Mouse (Mus musculus): Measurements from ENCODE around the gene Tcf3. TPM values are rescaled to one million over a fixed set of nuclear protein-coding genes. Genes with fewer than 3 reads are reported as not detected.
A peak's percentile ranks its signal among the peaks of the same experiment; 100 is the strongest.

Gene Tcf3
- total RNA-seq, 2 experiments from 2014 or later = 15.6 to 17.3 TPM

DNA sequence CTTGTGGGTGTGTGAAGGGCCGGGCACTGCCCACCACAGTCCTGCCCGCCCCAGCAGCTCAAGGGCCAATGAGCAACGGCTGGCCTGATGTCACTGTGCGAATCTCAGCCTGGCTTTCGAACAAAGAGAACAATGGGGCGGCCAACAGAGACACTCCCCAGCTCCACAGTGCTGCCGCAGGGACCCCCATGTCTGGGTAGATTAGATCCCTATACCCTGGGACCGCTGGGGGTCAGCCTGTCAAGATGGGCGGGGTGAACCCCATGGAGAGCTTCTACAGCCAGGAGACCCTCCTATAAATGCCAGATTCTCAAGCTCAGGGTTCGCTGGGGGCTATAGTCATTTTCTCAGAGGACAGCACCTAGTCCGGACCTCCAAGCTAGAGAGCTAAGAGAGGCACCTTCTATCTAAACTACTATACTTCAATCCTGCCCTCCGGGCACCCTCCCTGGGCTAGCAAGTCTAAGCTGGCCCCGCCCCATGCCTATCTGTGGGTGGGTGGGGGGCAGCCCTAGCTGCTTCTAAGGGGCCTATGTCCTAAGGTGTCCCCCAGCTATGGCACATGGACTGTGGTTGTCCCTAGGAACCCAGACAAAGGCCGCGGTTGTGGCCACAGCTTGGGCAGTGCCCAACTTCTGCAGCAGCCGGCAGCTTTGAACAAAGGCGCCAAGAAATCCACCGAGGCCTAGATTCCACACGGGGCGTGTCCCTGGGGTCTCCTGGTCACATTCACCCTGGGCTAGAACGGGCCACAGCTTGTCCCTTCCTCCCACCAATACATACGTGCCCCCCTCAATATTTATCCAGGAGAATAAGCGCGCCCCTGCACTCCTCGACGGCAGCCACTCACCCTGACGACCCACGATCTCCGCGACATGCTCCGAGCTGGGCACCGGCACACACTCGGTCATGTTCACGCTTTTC, 47.4 kb downstream of the Tcf3 start:
- DNase-seq = no peak

DNA sequence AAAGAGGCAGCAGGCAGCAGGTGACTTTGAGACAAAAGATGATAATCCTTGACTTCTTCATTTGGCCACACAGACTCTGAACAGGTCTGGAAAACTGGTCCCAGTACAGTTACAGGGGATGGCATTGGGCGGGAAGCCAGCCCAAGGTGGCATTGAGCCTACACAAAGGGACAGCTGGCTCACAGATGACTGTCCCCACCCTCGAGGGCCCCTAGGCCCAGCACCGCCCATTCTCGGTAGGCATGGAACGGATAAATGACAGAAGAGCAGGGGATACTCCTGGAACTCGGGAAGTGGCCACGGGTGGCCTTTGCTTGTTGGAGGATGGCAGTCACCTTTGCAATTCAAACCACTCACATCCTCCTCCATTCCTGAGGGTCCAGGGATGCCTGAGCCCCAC, 48.1 kb downstream of the Tcf3 start:
- DNase-seq = no peak

DNA sequence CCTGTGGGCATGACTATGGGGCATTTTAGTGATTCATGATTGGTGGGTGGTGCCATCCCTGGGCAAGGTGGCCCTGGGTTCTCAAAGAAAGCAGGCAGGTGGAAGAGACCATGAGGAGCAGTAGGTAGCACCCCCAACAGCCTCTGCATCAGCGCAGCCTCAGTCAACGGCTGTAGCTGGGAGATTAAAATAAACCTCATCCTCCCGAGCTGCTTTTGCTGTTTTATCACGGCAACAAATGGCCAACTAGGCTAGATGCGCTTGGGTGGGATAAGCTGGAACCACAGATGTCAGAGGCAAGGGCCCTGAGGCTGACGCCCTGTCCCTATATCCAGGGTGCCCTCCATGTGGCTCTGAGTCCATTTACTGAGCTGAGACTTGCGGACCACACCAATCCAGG, 48.7 kb downstream of the Tcf3 start:
- no peak for DNase-seq

DNA sequence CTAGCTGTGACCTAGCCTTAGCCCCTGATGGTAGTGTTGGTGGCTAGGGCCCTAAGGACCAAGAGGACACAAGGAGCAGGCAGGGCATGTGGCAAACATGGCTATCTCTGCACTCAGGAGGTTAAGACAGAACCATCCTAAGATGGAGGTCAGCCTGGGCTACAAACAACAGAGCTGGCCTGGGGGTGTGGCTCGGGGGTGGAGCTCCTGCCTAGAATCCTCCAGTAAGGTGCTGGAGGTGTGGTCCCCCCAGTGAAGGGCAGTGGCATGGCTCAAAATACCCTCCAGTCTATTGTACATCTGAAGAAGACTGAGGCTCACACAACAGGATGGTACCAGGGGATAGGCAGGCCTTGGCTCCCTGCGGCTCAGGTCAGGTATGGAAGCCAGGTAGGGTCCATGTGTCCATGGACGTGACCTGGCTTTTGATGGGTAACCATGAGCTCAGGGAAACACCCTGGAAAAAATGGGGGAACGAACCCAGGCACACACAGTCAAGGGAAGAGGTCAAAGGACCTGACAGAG, 49.3 kb downstream of the Tcf3 start:
- DNase-seq = no peak

DNA sequence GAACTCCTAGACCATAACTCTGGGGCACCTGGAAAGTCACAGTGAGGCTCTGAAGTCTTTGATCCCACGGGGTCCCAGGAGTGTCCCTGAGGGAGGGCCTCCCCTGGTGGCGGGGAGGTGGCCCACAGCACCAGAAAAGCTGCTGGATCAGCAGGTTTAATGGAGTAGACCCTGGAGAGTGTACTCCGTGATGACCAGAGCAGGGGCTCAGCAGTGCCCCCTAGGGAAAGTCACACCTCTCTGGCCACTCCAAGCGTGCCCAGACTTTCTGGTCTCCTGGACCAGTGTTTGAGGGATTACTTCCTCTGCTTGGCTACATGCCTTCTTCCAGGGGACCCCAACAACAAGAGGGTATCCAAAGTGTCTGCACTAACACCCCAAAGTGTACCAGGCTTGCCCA, 50.0 kb downstream of the Tcf3 start:
- DNase-seq = no peak

DNA sequence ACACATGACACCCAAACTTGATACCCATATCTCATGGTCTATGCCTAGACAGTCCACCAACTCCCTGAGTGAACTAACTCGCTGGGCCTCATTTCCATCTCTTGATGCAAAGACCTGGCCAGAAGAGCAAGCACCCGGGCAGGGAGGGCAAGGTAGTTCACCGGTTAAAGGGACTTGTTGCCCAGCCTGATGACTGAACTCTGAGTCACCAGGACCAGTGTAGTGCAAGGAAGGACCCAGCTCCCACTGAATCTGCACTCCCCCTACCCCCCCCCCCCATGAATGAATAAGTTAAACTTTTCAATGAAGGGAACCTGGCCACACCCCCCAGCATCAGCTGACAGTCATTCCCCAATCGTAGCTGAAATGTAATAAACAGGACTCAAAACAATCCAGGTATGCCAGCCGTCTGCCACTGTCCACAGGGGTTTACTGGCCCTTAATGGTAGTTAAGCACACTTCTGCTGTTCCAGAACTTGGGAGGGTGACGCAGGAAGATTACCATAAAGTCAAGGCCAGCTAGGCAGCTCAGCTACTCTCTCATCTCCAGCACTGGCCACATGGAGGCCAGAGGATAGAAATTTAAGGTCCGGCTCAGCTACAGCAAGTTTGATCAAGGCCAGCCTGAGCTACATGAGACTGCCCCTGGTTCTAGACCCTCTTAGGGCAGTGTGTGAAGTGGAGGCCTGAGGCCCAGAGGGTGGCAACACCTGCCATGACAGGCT, 50.6 kb downstream of the Tcf3 start:
- DNase-seq = no peak

DNA sequence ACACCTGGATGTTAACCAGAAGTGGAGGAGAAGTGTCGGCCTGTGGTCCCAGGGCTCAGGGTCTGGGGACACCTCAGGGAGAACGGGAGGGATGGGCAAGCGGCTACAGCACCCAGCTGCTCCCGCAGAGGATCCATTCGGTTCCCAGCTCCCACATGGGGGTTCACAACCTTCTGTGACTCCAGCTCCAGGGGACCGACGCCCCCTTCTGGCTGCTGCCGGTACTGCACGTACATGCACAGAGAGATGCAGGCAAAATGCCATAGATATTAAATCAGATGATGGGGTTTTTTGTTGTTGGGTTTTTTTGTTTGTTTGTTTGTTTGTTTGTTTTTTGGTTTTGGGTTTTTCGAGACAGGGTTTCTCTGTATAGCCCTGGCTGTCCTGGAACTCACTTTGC, 55.7 kb downstream of the Tcf3 start:
- no peak for DNase-seq

DNA sequence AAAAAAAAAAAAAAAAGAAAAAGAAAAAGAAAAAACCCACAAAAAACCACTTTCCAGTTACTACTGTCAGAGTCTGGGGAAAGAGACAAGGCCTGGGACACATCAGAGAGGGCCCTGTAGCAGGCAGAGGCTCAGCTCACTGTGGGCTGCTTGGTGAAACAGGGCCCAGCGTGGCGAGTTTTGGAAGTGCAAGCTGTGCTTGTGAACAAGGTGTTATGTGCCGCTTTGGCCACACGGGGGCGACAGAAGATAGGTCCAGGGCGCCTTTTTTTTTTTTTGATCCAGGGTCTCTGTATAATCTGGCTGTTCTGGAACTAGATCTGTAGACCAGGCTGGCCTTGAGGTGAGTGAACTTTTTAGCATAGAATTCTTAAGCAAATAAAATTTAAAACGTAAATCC, 57.3 kb downstream of the Tcf3 start:
- peak; percentile 85 to 96 for DNase-seq

DNA sequence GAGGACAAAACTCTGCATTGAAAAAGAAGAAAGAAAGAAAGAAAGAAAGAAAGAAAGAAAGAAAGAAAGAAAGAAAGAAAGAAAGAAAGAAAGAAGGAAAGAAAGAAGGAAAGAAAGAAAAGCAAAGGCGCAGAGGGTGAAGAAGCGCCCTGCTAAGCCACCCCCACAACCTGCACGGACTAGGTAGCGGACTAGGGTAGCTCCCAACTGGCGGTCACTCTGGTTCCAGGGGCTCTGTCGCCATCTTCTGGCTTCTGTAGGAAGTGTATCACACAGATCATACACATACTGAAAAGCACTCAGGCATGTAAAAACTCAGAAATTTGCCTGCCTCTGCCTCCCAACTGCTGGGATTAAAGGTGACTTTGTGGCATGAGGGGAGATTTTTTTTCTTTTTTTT, 59.4 kb downstream of the Tcf3 start:
- peak; percentile 73 to 86 for DNase-seq

DNA sequence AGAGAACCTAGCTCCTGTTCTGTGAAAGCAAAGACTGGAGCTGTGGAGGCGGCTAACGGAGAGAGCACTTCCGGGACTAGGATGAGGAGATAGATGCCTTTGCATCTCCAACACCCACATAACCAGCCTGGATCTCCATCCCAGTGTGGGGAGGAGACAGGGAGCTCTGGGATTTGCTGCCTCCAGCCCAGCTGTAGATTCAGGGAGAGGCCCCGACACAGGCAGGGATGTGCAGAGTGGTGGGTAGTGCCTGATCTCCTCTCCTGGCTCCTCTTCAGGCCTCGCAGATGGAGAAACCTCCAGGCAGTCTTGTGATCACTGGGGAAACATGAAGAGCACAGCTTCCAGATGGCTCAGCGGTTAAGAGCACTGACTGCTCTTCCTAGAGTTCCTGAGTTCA, 60.7 kb downstream of the Tcf3 start:
- no peak for DNase-seq

DNA sequence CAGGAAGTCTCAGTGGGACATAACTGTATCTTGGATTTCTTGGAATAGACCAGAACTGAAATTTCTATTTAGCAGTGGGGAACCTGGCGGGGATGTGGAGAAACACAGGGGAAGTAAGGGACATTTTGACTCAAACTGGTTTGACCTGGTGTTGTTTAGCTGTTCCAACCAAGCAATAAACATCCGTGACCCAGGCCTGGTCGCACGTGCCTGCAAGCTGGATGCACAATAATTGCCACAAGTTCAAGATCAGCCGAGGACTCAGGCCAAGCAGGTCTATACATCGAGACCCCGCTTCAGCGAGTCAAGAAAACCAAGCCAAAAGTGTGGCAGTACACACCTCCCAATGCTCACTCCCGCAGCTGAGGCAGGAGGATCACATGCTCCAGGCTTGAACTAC, 61.5 kb downstream of the Tcf3 start:
- DNase-seq = no peak

DNA sequence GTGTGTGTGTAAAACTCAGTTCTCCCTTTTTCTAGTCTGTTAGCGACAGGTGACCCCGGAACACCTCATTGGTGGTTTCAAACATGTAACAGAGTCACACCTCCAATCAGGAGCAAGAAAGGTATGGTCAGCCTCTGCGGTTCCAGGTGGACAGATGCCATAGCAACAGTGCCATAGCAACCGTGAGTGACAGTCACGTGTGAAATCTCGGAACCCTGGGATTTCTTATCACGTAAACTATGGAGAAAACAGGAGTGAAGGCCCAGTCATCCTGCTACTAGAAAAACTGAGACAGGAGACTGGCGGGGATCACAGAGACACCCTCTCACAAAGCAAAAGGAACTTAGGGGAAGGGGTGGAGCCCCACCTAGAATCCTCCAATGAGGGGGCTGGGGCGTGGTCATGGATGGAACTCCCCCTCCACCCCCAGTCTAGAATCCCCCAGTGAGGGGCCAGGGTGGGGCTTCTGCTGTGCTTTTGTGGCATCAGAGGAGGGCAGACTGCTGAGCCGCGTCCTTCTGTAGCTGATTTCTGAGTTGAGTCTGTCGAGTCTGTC, 62.0 kb downstream of the Tcf3 start:
- DNase-seq = no peak

DNA sequence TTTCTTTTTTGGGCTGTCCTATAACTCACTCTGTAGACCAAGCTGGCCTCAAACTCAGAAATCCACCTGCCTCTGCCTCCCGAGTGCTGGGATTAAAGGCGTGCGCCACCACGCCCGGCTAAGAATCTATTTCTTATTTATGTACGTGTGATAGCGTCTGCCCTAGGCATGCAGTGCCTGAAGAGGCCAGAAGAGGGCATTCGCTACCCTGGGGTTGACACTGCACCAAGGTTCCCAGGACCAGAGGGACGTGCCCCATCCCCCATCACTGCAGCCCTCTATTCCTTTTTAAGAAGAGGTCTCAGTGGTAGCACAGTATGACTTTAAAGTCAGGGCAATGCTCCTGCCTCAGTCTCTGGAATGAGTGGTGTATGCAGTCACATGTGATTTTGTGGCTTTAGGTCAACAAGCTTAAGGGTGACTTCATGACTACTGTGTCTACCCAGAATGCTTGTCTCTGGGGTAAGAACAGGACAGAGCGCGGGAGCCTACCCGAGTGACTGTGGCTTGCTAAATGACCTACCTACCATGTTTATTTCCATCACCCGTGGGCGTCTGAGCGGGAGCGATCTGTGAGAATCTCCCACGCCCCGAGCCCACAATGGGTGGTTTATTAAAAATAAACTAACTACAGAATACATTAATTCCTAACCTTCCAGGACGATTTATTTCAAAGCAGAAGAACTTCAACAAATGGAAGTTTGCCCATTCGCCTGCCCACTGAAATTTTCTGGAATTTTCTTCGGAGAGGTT, 63.3 kb downstream of the Tcf3 start:
- no peak for DNase-seq

DNA sequence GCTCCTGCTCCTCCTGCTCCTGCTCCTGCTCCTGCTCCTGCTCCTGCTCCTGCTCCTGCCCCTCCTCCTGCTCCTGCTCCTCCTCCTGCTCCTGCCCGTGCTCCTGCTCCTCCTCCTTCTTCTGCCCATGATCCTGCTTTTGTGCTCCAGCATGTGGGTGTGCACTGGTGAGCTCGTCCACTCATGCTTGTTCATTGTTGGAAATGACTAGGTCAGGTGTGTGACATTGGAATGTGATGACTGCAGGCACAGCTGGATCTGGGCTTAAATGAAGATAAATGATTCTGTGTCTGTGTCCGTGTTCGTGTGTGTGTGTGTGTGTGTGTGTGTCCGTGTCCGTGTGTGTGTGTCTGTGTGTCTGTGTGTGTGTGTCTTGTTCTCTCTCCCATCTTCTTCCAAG, 65.1 kb downstream of the Tcf3 start:
- no peak for DNase-seq

DNA sequence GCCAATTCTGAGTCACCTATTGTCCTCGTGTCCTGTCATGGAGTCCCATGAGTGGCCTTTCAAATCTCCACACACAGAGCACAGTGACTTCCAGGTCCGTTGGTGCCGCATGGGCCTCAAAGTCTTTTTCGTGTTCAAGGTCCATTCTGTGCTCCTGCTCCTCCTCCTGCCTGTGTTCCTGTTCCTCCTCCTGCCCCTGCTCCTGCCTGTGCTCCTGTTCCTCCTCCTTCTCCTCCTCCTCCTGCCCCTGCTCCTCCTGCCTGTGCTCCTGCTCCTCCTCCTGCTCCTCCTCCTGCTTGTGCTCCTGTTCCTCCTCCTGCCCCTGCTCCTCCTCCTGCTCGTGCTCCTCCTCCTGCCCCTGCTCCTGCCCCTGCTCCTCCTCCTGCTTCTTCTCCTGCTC, 65.5 kb downstream of the Tcf3 start:
- no peak for DNase-seq

DNA sequence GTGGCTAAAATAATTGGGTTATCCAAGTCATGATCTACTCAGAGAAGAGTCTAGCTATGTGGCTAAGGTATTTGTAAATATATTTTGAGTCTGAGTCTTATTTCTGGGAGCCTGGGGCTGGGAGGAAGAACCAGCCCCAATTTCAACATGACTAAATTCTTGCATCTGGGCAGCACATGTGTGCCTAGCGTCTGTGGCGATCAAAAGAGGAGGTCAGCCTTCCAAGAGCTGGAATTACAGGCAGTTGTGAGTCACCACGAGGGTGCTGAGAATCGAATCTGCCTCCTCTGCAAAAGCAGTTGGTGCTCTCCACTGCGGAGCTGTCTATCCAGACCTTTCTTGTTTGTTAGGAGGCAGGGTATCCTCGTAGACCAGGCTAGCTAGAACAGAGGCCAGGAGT, 67.7 kb downstream of the Tcf3 start:
- DNase-seq = no peak

DNA sequence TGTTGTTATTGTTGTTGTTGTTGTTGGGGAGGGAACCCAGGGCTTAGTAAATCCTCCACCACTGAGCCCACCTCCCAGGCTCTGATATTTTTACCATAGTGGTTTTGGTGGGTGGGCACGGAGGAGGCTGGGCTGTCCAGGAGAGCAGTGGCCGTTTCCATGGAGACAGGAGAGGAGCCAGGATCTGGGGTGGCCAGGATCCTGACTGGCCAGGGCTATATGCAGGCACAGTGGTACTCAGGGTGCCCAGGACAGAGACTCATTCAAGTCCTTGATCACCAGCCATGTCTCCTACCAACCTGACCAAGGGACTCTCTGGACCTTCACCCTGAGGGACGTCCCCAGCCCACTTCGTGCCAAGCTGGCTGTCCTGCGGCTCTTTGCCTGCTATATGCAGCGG, 69.7 kb downstream of the Tcf3 start:
- DNase-seq = no peak

Small RNA genes within 50 kb of the gene (microRNA-seq; reads per million reads assigned to microRNA genes)
- 0 reads per million in 2 experiments for gene Gm22721

Other genes starting within 250 kb of the Tcf3 start
- gene Mum1, start 207.2 kb downstream of the Tcf3 start, total RNA-seq (2021) = 10 to 100 TPM; 11.4 to 14.2 TPM
- 1,000 to 10,000 TPM; 1,019 to 1,055 TPM for gene Ndufs7, start 184.5 kb downstream of the Tcf3 start, total RNA-seq (2021)
- gene Gamt, start 172.6 kb downstream of the Tcf3 start, total RNA-seq (2021) = 10 to 100 TPM in 1 of 2 experiments, 1 to 10 TPM in 1; 8.9 to 14.8 TPM
- gene Dazap1, start 172.2 kb downstream of the Tcf3 start, total RNA-seq (2021) = 10 to 100 TPM; 46.9 to 58.8 TPM
- gene Rps15, start 141.2 kb downstream of the Tcf3 start, total RNA-seq (2021) = 100 to 1,000 TPM; 745 to 872 TPM
- 1 to 10 TPM; 2.6 to 2.8 TPM for gene Apc2, start 137.7 kb downstream of the Tcf3 start, total RNA-seq (2021)
- 10 to 100 TPM; 15.8 to 16.6 TPM for gene 2310011J03Rik, start 113.1 kb downstream of the Tcf3 start, total RNA-seq (2021)
- 1 to 10 TPM; 1.3 TPM for gene Pcsk4, start 104.1 kb downstream of the Tcf3 start, total RNA-seq (2021)
- 1 to 10 TPM; 4.8 to 5.3 TPM for gene Reep6, start 103.7 kb downstream of the Tcf3 start, total RNA-seq (2021)
- gene Adamtsl5, start 85.2 kb downstream of the Tcf3 start, total RNA-seq (2021) = 10 to 100 TPM; 75.6 to 80.1 TPM
- gene Plk5, start 77.2 kb downstream of the Tcf3 start, total RNA-seq (2021) = 1 to 10 TPM in 1 of 2 experiments, under 1 TPM in 1; 0.69 to 1.2 TPM
- 1 to 10 TPM; 6.4 to 7.8 TPM for gene Mex3d, start 46.0 kb downstream of the Tcf3 start, total RNA-seq (2021)
- 10 to 100 TPM; 93.3 to 97.7 TPM for gene Mbd3, start 34.1 kb downstream of the Tcf3 start, total RNA-seq (2021)
- 1,000 to 10,000 TPM; 1,809 to 1,881 TPM for gene Uqcr11, start 26.8 kb downstream of the Tcf3 start, total RNA-seq (2021)
- under 1 TPM in 1 of 2 experiments, not detected in 1; 0.05 TPM for gene Onecut3, start 61.2 kb upstream of the Tcf3 start, total RNA-seq (2021)
- gene Atp8b3, start 105.5 kb upstream of the Tcf3 start, total RNA-seq (2021) = not detected
- 10 to 100 TPM; 11.2 to 11.6 TPM for gene Rexo1, start 127.9 kb upstream of the Tcf3 start, total RNA-seq (2021)
- gene Klf16, start 143.7 kb upstream of the Tcf3 start, total RNA-seq (2021) = 1 to 10 TPM; 5.2 to 5.5 TPM
- gene Abhd17a, start 156.7 kb upstream of the Tcf3 start, total RNA-seq (2021) = 10 to 100 TPM; 40.6 to 44.8 TPM
- 10 to 100 TPM; 20.1 to 22.2 TPM for gene Scamp4, start 169.2 kb upstream of the Tcf3 start, total RNA-seq (2021)
- gene Adat3, start 169.2 kb upstream of the Tcf3 start, total RNA-seq (2021) = 1 to 10 TPM; 1.1 to 1.5 TPM
- gene Gm49322, start 172.4 kb upstream of the Tcf3 start, total RNA-seq (2021) = under 1 TPM; 0.15 to 0.46 TPM
- 100 to 1,000 TPM; 121 to 132 TPM for gene Csnk1g2, start 189.2 kb upstream of the Tcf3 start, total RNA-seq (2021)
- 10 to 100 TPM; 43.2 to 46.1 TPM for gene Btbd2, start 223.4 kb upstream of the Tcf3 start, total RNA-seq (2021)
- 100 to 1,000 TPM; 185 to 204 TPM for gene Mknk2, start 244.5 kb upstream of the Tcf3 start, total RNA-seq (2021)